Mouse (Mus musculus): Measurements from ENCODE around the gene Zfp334. TPM values are rescaled to one million over a fixed set of nuclear protein-coding genes. Genes with fewer than 3 reads are reported as not detected.

The Zfp334 gene
- 5.1 and 6.6 TPM in 2 replicates for polyA plus RNA-seq (2015; fragmentation: Nextera tagmentation; extraction: Ambion mirVana)

- Histone ChIP-seq H3K27me3 (no peaks in the 10 kb centered on the region), H3K9ac (peak within 1 kb of the TSS; percentile 79), H3K36me3 (peaks cover 37% of the 10 kb centered on the region), H3K4me2 (peak within 1 kb of the TSS; percentile 65), H3K9me3 (no peaks in the 10 kb centered on the region), H3K27ac (peak within 1 kb of the TSS; percentile 82), H3K4me3 (peak within 1 kb of the TSS; percentile 81), H3K4me1 (peaks cover 9% of the 10 kb centered on the region)
- under 1% methylated on average over 40 of the region's 40 CpGs for WGBS
- peak; percentile 82 for ATAC-seq (ENCODE audit: insufficient number of reproducible peaks, low FRiP score, low TSS enrichment, low read depth)
Measured at GRCm38 (mm10) chr2:165387844-165388495, at the start of gene Zfp334. TSS of gene Zfp334 (minus strand) at chr2:165388259.

DNA sequence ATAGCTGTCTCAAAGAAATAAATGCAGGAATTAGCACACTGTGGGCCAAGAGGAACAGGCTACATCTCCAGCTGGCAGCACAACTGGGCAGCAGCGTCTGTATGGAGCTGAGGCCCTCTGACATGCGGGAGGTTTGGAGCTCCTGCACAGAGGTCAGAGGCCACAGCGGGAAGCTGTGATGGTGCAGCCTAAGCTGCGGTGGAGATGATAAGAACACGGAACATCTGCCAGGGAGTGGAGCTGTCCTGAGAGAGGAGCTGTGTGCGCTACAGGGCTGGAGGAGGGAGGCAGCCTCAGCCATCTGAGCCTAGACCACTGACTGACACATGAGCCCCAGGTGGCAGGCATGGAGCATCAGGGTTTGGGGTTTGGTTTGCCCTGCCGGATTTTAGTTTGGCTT, 40.6 kb upstream of the Zfp334 start:
- 52% methylated on average over 7 of the region's 7 CpGs for WGBS
- Histone ChIP-seq H3K27ac (no peak overlapping the region), H3K4me1 (no peaks in the 10 kb centered on the region), H3K4me3 (no peak overlapping the region), H3K4me2 (no peak overlapping the region), H3K27me3 (no peaks in the 10 kb centered on the region), H3K9me3 (no peaks in the 10 kb centered on the region), H3K36me3 (no peaks in the 10 kb centered on the region), H3K9ac (no peak overlapping the region)
- ATAC-seq (ENCODE audit: insufficient number of reproducible peaks, low FRiP score, low TSS enrichment, low read depth): no peak

DNA sequence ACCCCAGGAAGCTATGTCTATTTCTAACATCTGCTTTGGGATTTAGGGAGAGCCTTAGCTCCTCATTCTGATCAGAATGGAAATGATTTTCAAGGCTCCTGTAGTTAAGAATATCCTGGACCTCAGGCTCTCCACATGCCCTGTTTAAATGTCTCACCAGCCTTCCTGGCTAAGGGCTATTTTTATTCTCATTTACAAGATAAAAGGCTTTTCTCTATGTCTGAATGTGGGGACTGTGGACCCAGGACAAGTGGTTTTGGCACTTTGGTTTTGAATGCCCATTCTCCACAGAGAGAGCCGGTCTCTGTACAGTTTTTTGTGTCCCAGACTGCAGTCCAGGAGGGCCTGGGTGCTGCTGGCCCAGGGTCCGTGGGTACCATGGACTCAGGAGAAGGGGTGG, 32.1 kb upstream of the Zfp334 start:
- H3K4me3 ChIP-seq: no peak overlapping the region
- no peaks in the 10 kb centered on the region for H3K27me3 ChIP-seq
- H3K9me3 ChIP-seq: no peaks in the 10 kb centered on the region
- no peak overlapping the region for H3K27ac ChIP-seq
- no peak overlapping the region for H3K9ac ChIP-seq
- WGBS: 67% methylated on average over 2 of the region's 2 CpGs
- no peaks in the 10 kb centered on the region for H3K36me3 ChIP-seq
- no peak for ATAC-seq (ENCODE audit: insufficient number of reproducible peaks, low FRiP score, low TSS enrichment, low read depth)
- H3K4me2 ChIP-seq: no peak overlapping the region
- H3K4me1 ChIP-seq: peaks cover 23% of the 10 kb centered on the region

DNA sequence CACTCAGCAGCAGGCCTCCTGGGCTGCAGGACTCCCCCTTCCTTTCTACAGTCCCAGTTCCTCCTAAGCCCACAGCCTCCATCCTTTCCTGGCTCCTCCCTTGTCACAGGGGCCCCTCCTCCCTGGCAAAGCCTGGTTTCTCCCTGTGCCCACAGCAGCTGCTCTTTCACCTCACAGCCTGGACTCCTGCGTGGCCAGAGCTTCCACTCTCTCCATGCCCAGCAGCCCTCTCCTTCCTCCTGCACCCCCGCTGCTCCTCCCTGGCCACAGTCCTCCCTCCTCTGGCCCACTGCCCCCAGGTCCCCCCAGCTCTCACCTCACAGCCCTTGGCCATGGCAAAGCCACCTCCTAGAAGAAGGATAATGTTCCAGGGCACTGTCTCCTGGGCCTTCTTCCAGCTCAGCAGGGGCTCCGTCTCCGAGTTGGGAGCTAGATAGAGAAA, 31.6 kb upstream of the Zfp334 start:
- WGBS: 62% methylated on average over 4 of the region's 4 CpGs
- peaks cover 23% of the 10 kb centered on the region for H3K4me1 ChIP-seq
- H3K4me2 ChIP-seq: no peak overlapping the region
- no peak overlapping the region for H3K27ac ChIP-seq
- ATAC-seq (ENCODE audit: insufficient number of reproducible peaks, low FRiP score, low TSS enrichment, low read depth): no peak
- no peaks in the 10 kb centered on the region for H3K9me3 ChIP-seq
- no peaks in the 10 kb centered on the region for H3K27me3 ChIP-seq
- H3K36me3 ChIP-seq: no peaks in the 10 kb centered on the region
- no peak overlapping the region for H3K9ac ChIP-seq
- H3K4me3 ChIP-seq: no peak overlapping the region

- 88% methylated on average over 2 of the region's 2 CpGs for WGBS
- Histone ChIP-seq H3K9me3 (no peaks in the 10 kb centered on the region), H3K36me3 (no peaks in the 10 kb centered on the region), H3K27me3 (no peaks in the 10 kb centered on the region), H3K27ac (no peak overlapping the region), H3K4me2 (no peak overlapping the region), H3K4me1 (peaks cover 23% of the 10 kb centered on the region), H3K9ac (no peak overlapping the region), H3K4me3 (no peak overlapping the region)
- no peak for ATAC-seq (ENCODE audit: insufficient number of reproducible peaks, low FRiP score, low TSS enrichment, low read depth)
Measured at GRCm38 (mm10) chr2:165418577-165418976, 30.5 kb upstream of the Zfp334 start.

GRCm38 (mm10) chr2:165417291-165417690, 29.2 kb upstream of the Zfp334 start:
- no peak overlapping the region for H3K4me2 ChIP-seq
- H3K9me3 ChIP-seq: no peaks in the 10 kb centered on the region
- no peak for ATAC-seq (ENCODE audit: insufficient number of reproducible peaks, low FRiP score, low TSS enrichment, low read depth)
- peaks cover 23% of the 10 kb centered on the region for H3K4me1 ChIP-seq
- no peak overlapping the region for H3K4me3 ChIP-seq
- no peak overlapping the region for H3K27ac ChIP-seq
- H3K36me3 ChIP-seq: no peaks in the 10 kb centered on the region
- H3K27me3 ChIP-seq: no peaks in the 10 kb centered on the region
- WGBS: 55% methylated on average over 7 of the region's 7 CpGs
- no peak overlapping the region for H3K9ac ChIP-seq

- H3K27ac ChIP-seq: no peak overlapping the region
Measured at GRCm38 (mm10) chr2:165415795-165416194, 27.7 kb upstream of the Zfp334 start.

GRCm38 (mm10) chr2:165415141-165415721, 27.2 kb upstream of the Zfp334 start:
- H3K27ac ChIP-seq: no peak overlapping the region
- no peaks in the 10 kb centered on the region for H3K36me3 ChIP-seq
- no peak overlapping the region for H3K4me3 ChIP-seq
- 24% methylated on average over 11 of the region's 11 CpGs for WGBS
- no peak overlapping the region for H3K4me2 ChIP-seq
- no peaks in the 10 kb centered on the region for H3K9me3 ChIP-seq
- ATAC-seq (ENCODE audit: insufficient number of reproducible peaks, low FRiP score, low TSS enrichment, low read depth): no peak
- no peaks in the 10 kb centered on the region for H3K27me3 ChIP-seq
- no peak overlapping the region for H3K9ac ChIP-seq
- H3K4me1 ChIP-seq: peaks cover 23% of the 10 kb centered on the region

More at GRCm38 (mm10) chr2:165415795-165416194, 27.7 kb upstream of the Zfp334 start:
- Histone ChIP-seq H3K4me3 (no peak overlapping the region), H3K9ac (no peak overlapping the region), H3K27me3 (no peaks in the 10 kb centered on the region), H3K4me2 (no peak overlapping the region), H3K36me3 (no peaks in the 10 kb centered on the region), H3K9me3 (no peaks in the 10 kb centered on the region), H3K4me1 (peaks cover 23% of the 10 kb centered on the region)
- ATAC-seq (ENCODE audit: insufficient number of reproducible peaks, low FRiP score, low TSS enrichment, low read depth): no peak
- 20% methylated on average over 6 of the region's 6 CpGs for WGBS

DNA sequence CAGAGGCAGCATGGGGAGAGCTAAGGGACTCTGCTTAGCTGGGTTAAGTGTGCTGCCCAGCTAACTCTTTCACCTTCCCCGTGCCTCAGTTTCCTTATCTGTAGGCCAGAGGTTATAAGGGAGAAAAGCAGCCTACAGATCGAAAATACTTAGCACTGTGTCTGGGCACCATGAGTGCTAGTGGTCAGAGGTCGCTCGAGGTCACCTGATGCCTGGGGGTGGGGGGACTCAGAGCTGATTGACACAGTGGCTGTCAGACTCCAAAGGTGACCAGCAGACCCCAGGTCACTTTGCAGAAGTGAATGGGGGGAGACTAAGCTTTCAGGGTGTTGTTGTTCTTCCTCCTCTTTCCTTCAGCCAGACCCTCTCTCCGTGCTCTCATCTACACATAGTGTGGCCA, 26.3 kb upstream of the Zfp334 start:
- ATAC-seq (ENCODE audit: insufficient number of reproducible peaks, low FRiP score, low TSS enrichment, low read depth): no peak
- H3K9ac ChIP-seq: no peak overlapping the region
- H3K4me1 ChIP-seq: peaks cover 19% of the 10 kb centered on the region
- no peak overlapping the region for H3K4me2 ChIP-seq
- H3K9me3 ChIP-seq: no peaks in the 10 kb centered on the region
- no peaks in the 10 kb centered on the region for H3K27me3 ChIP-seq
- WGBS: 81% methylated on average over 5 of the region's 5 CpGs
- H3K27ac ChIP-seq: no peak overlapping the region
- H3K36me3 ChIP-seq: no peaks in the 10 kb centered on the region
- no peak overlapping the region for H3K4me3 ChIP-seq

DNA sequence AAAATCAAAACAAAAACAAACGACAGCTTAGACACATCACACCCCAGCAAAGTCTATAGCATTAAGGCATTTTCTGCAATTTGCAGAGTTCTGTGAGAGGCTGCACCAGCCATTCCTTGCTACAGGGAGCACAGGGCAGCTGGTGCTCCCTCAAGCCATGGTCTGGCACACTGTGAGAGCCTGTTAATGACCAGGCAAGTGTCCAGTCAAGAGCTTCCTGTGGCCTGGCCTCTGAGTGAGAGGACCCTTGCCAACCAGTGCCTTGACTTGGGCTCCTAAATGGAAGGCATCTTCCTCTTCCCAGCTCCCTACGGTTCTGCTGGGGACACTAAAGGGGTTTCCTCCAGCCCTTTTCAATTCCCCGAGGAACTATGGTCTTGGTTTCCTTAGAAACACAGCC, 25.8 kb upstream of the Zfp334 start:
- Histone ChIP-seq H3K4me3 (no peak overlapping the region), H3K9ac (no peak overlapping the region), H3K27ac (no peak overlapping the region), H3K36me3 (no peaks in the 10 kb centered on the region), H3K27me3 (no peaks in the 10 kb centered on the region), H3K9me3 (no peaks in the 10 kb centered on the region), H3K4me2 (no peak overlapping the region), H3K4me1 (peaks cover 19% of the 10 kb centered on the region)
- 57% methylated on average over 3 of the region's 3 CpGs for WGBS
- ATAC-seq (ENCODE audit: insufficient number of reproducible peaks, low FRiP score, low TSS enrichment, low read depth): no peak

DNA sequence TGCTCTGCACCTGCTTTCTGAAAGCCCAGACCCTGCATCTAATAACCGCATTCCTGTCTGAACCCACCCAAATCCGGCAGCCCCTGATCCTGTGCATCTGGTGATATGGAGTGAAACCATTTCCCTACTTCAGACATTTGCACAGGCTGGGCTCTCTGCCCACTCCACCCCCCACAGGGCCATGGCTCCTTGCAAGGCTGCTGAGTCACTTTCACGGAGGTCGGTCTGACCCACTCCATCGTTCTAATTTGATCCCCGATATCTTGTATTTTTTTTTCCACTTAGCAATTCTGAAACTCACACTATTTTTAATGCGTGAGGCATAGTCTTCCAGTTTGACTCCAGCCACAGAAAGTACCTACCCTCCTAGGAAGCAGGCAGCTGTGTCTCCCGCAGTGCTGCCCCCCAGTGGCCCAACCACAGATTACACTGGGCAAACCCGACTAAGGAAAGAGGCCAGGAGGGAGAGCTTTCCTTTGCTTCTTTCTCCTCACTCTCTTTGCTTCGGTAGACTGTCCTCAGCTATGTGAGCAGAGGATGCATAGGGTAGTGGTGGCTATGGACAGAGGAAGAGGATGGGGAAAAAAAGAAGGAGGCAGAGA, 19.7 kb upstream of the Zfp334 start:
- Histone ChIP-seq H3K9me3 (no peaks in the 10 kb centered on the region), H3K4me2 (no peak overlapping the region), H3K9ac (no peak overlapping the region), H3K36me3 (no peaks in the 10 kb centered on the region), H3K4me3 (no peak overlapping the region), H3K4me1 (peaks cover 8% of the 10 kb centered on the region; the same call in 1 of the 2 replicates), H3K27me3 (no peaks in the 10 kb centered on the region), H3K27ac (no peak overlapping the region)
- WGBS: 29% methylated on average over 10 of the region's 10 CpGs
- ATAC-seq (ENCODE audit: insufficient number of reproducible peaks, low FRiP score, low TSS enrichment, low read depth): no peak

DNA sequence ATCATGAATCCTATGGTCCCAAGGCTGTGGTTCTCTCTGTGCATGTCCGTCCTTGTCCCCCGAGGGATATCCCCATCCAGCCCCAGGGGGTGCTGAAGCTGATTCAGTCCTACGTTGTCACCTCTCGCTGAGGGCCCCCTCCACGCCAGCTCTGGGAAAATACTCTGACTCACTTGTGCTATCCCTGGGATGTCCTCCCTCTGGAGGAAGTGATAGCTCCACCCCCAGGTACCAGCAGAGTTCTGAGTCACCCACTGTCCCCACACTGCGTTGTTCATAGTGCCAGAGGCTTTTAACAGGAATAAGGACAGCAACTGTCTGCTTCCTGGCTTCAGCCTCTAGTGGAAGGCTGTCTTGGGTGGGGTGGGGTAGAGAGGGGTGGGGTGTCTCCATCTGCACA, 17.3 kb upstream of the Zfp334 start:
- no peak for ATAC-seq (ENCODE audit: insufficient number of reproducible peaks, low FRiP score, low TSS enrichment, low read depth)
- Histone ChIP-seq H3K4me1 (peaks cover 15% of the 10 kb centered on the region; the same call in 1 of the 2 replicates), H3K27ac (no peak overlapping the region), H3K9me3 (no peaks in the 10 kb centered on the region), H3K4me2 (no peak overlapping the region), H3K9ac (no peak overlapping the region), H3K27me3 (no peaks in the 10 kb centered on the region), H3K4me3 (no peak overlapping the region), H3K36me3 (no peaks in the 10 kb centered on the region)
- 51% methylated on average over 6 of the region's 6 CpGs for WGBS
